Mouse (Mus musculus) limb, embryonic 10.5 days (tissue): ENCODE results near the gene Scgb1a1. TPM values are rescaled to one million over a fixed set of nuclear protein-coding genes. Genes with fewer than 3 reads are reported as not detected.

Source experiments
- DNase-seq: peaks from one replicate; pipeline ENCODE4 v3.0.0-alpha.2; 2017; ENCODE audit warnings: low spot score
- H3K27ac ChIP-seq: fragments of 300-500 bp; sonication (generic); 2 replicates; pipeline ENCODE4 v1.5.1; 2016; ENCODE audit warnings: mild to moderate bottlenecking
- H3K27me3 ChIP-seq: fragments of 300-500 bp; sonication (generic); 2 replicates; pipeline ENCODE4 v1.6.1; 2016; ENCODE audit warnings: low read depth, mild to moderate bottlenecking; ENCODE audit not compliant: poor library complexity, severe bottlenecking
- H3K36me3 ChIP-seq: fragments of 300-500 bp; sonication (generic); 2 replicates; pipeline ENCODE4 v1.6.1; 2016; ENCODE audit warnings: mild to moderate bottlenecking, moderate library complexity
- H3K4me1 ChIP-seq: fragments of 300-500 bp; sonication (generic); 2 replicates; pipeline ENCODE4 v1.6.1; 2016
- H3K4me3 ChIP-seq: fragments of 300-500 bp; sonication (generic); 2 replicates; pipeline ENCODE4 v1.5.1; 2016; ENCODE audit warnings: mild to moderate bottlenecking, moderate library complexity
- H3K9me3 ChIP-seq: fragments of 300-500 bp; sonication (generic); replicated peaks from 2 replicates; pipeline ENCODE4 v1.6.1; 2016; ENCODE audit warnings: mild to moderate bottlenecking
- WGBS: fragments of 180-500 bp; shearing (Covaris S2); methylation state at CpG from one replicate; pipeline ENCODE4 v1.1.7; 2016; 5-methylcytosine and 5-hydroxymethylcytosine counted together
- polyA plus RNA-seq: library from polyadenylated mRNA; unstranded; fragments of >200 nt; fragmentation: Nextera tagmentation; extraction: Ambion mirVana; gene quantifications from 2 replicates; pipeline ENCODE4 v1.2.1, GENCODE M21; 2016

The Scgb1a1 gene
- polyA plus RNA-seq, 1 experiment from 2014 or later: not detected

DNA sequence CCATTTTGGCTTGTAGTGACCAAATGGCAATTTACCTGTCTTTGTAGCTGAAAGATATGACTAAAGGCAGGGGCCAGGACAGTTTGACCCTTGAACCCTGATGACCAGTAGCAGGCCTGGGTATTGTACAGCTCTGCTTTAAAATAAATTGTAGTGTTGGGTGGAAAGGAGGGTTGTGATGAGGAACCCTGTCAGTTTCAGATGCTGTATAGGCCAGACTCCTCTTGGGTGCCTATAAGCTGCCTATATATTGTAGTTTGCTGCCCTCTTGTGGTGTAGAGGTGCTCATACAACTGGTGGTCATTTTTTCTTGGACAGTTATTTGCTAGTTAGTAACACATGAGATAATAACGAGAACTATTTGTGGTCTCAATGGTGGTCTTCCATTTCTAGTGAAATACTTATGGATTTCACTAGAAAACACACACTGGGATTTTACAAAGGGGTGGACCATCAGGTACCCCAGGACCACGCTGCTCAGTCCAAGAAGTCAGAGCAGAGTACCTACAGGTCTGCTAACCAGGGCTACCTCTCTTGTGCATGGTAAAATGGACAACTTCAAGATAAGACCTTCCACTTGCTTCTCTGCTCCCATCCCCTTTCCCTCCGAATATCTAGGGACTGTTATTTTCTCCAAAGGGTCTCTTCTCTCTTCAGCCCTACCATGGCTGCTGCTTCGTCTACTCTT lies 22.6 kb upstream of the Scgb1a1 start:
- 60% methylated on average over 4 of the region's 4 CpGs for WGBS
- no peak for DNase-seq
- Histone ChIP-seq H3K4me1 (peaks cover 18% of the 10 kb centered on the region), H3K27me3 (no peaks in the 10 kb centered on the region), H3K27ac (no peak overlapping the region), H3K9me3 (no peaks in the 10 kb centered on the region), H3K4me3 (no peak overlapping the region), H3K36me3 (peaks cover 16% of the 10 kb centered on the region)

DNA sequence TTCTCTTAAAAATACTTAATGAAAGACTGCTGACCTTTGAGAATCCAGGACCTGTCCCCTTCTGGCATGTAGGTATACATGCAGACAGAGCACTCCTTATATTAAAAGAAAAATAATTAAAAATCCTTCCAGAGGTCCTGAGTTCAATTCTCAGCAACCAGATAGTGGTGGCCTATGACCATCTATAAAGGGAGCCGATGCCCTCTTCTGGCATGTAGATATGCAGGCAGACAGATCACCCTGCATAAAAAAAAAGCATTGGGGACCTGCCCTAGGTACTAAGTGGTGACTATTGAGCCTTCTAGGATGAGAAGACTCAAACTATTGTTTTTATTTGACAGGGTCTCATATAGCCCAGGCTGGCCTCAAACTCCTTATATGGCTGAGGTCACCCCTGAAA lies 20.8 kb upstream of the Scgb1a1 start:
- Histone ChIP-seq H3K27me3 (no peaks in the 10 kb centered on the region), H3K4me1 (peaks cover 18% of the 10 kb centered on the region), H3K36me3 (peaks cover 8% of the 10 kb centered on the region), H3K27ac (no peak overlapping the region), H3K4me3 (no peak overlapping the region), H3K9me3 (no peaks in the 10 kb centered on the region)
- no peak for DNase-seq
- 93% methylated on average over 1 of the region's 1 CpGs for WGBS

DNA sequence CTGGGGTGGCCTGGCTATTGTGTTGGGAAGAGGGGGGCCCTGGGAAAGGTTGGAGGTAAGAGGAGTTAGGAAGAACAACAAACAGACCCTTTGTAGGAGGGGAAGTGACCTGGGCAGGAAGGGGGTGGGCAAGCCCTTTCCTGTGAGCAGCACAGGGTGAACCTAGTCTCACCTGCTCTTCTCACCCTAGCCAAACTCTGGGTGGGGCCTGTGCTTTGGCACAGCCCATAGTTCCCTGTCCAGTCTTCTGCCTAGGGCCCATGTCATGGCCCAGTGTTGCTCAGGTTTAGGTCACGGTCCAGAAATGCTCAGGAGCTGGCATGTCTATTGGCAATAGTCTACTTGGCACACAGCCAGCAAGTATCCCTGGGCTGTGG lies 19.6 kb upstream of the Scgb1a1 start:
- no peak for DNase-seq
- 88% methylated on average over 1 of the region's 1 CpGs for WGBS
- no peaks in the 10 kb centered on the region for H3K27me3 ChIP-seq
- H3K4me1 ChIP-seq: peaks cover 18% of the 10 kb centered on the region
- H3K4me3 ChIP-seq: no peak overlapping the region
- no peaks in the 10 kb centered on the region for H3K36me3 ChIP-seq
- peak overlapping the region; percentile 26; the same call in 1 of the 2 replicates for H3K27ac ChIP-seq
- H3K9me3 ChIP-seq: no peaks in the 10 kb centered on the region

DNA sequence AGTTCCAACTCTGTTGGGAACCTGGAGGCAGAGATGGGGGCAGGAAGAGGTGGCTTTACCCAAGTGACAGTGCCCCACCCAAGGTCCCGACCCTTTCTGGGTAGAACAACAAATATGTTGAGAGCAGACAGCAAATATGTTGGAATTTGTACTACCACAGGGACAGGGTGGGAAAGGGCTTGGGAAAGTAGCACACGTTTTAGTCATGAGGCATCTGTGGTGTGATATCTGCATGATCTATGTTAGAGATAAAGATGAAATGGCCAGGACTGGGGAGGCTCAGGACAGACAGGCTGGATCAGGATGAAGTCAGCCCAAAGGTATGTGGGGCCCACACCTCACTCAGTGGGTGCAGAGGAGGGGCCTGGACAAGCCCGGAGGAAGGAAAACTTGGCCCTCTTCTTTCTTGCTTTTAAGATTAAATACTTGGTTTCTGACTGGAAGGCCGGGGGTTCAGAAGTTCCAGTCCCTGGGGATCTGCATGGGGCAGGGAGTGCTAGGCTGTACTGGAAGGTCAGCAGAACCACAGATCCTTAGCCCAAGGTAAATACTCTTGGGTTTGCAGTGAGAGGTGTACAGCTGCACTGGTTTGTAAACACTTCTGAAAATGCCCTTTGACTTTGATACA lies 19.1 kb upstream of the Scgb1a1 start:
- H3K27ac ChIP-seq: peak overlapping the region; percentile 56
- peaks cover 18% of the 10 kb centered on the region for H3K4me1 ChIP-seq
- H3K4me3 ChIP-seq: no peak overlapping the region
- H3K9me3 ChIP-seq: no peaks in the 10 kb centered on the region
- no peaks in the 10 kb centered on the region for H3K36me3 ChIP-seq
- H3K27me3 ChIP-seq: no peaks in the 10 kb centered on the region
- DNase-seq: no peak
- 49% methylated on average over 4 of the region's 4 CpGs for WGBS

DNA sequence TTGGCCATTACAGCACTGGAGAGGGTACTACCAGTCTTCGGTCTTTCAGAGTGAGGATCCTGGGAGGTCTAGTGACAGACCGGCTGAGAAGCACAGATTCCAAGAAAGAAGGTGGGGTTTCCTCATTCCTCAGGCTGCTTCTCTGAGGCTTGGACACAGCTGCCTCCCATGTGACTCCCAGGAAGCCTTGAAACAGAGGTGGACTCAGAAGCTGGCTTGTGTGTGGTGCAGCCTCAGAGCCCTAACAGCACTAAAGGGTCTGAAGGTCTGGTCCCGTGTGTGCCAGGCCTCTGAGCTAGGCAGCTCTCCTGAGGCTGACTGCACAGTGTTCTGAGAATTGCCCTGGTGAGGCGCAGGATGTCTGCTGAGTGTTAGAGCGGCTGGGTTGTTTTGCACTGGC lies 18.3 kb upstream of the Scgb1a1 start:
- H3K4me1 ChIP-seq: peaks cover 18% of the 10 kb centered on the region
- DNase-seq: no peak
- H3K9me3 ChIP-seq: no peaks in the 10 kb centered on the region
- WGBS: 58% methylated on average over 5 of the region's 5 CpGs
- no peak overlapping the region for H3K4me3 ChIP-seq
- no peaks in the 10 kb centered on the region for H3K27me3 ChIP-seq
- no peaks in the 10 kb centered on the region for H3K36me3 ChIP-seq
- H3K27ac ChIP-seq: peak overlapping the region; percentile 56

DNA sequence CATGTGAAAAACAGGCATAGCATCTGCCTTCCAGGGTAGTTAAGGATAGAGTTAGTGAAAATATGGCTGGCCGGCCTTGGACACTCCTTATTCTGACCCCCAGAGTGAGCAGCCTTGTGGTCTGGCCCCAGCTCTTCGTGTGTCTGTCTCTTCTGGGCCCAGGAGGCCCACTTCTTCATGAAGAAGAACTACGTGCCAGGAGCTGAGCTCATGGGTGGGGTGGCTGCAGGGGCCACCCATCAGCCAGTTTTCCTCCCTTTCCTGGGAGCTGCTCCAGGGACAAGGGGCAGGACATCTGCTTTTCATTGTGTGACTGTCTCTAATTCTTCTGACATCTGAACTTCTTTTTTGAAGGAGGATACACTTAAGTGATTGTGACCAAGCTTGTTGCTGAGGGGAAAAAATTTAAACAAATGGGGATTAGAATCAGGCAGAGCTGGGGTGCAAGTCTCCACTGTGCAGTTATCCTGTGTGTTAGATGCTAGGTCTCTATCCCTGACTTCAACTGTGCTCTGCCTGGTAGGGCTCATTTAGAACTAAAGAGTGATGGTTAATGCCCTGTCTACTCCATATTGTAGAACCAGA lies 17.4 kb upstream of the Scgb1a1 start:
- Histone ChIP-seq H3K4me1 (peaks cover 18% of the 10 kb centered on the region), H3K27ac (no peak overlapping the region), H3K4me3 (no peak overlapping the region), H3K36me3 (no peaks in the 10 kb centered on the region), H3K27me3 (no peaks in the 10 kb centered on the region), H3K9me3 (no peaks in the 10 kb centered on the region)
- DNase-seq: no peak
- WGBS: 73% methylated on average over 3 of the region's 3 CpGs

DNA sequence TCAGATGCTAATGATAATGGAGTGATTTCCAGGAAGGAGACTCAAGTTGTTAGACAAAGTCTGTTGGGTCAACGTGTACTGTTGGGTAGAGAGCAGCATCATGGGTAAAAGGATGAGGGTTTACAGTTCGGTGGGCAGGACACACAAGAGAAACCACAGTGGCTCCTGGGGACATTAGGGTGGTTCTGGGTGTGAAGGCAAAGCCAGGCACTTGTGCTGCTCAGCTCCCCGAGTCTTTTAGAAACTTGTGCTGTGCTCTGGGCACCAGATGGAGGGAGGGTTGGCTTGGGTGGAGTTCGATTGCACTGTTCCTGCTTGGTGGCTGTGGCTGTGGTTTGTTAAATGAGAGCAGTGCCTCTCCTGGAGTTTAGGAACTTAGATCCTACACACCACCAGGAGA lies 16.2 kb upstream of the Scgb1a1 start:
- H3K36me3 ChIP-seq: no peaks in the 10 kb centered on the region
- no peaks in the 10 kb centered on the region for H3K9me3 ChIP-seq
- H3K4me1 ChIP-seq: peaks cover 18% of the 10 kb centered on the region
- H3K27ac ChIP-seq: no peak overlapping the region
- WGBS: 83% methylated on average over 4 of the region's 4 CpGs
- DNase-seq: no peak
- H3K27me3 ChIP-seq: no peaks in the 10 kb centered on the region
- no peak overlapping the region for H3K4me3 ChIP-seq

DNA sequence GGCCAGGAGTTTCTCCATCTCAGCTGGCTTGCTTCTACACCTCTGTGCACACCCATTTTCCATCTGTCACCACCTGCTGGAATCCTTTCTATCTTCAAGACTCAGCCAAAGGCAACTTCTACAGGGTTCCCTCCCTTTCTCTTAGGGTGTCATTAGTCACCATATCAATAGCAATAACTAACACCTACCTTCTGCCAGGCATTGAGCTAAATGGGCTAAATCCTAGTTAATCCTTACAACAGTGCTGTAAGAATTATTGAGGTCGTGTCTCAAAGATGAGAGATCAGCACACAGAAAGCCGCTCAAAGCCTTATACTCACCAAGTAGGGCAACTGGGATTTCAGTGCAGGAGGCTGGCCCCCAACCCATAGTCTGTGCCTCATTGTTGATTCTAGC lies 13.3 kb upstream of the Scgb1a1 start:
- Histone ChIP-seq H3K4me3 (no peak overlapping the region), H3K27me3 (no peaks in the 10 kb centered on the region), H3K4me1 (peaks cover 4% of the 10 kb centered on the region), H3K9me3 (no peaks in the 10 kb centered on the region), H3K36me3 (no peaks in the 10 kb centered on the region), H3K27ac (no peak overlapping the region)
- 81% methylated on average over 2 of the region's 2 CpGs for WGBS
- no peak for DNase-seq

DNA sequence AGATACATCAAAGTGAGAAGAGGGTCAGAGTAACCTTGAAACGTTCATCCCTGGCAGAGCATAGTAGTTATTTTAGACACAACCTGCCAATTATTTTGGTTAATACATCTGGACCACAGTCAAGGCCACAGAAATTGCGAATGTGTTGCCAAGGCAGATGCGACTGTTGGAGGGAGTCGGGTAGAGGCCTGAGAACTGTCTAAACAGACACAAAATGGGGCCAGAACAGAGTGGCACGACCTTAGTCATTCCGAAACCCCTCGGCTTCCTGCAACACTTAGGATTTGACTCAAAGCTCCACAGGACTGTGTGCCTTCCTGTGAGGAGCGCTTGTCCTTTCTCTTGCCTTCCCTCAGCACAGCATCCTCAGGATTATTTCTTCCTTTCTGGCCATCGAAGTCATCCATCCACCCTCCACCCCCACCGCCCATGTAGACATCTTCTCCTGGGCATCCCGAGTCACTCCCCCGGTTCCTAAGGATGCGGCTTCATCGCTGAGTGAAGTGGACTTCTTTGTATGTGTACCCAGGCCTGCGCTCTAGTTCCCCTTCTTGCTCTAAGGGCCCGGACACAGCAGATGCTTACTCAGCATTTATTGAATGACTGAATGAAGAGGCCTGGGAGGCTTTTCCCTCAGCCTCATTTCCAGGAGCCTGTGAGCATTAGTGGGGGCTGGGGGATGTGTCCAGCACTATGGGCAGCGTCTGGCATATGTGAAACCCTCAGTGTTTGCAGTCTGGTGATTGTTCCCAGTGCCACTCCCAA lies 12.7 kb upstream of the Scgb1a1 start:
- Histone ChIP-seq H3K27ac (no peak overlapping the region), H3K9me3 (no peaks in the 10 kb centered on the region), H3K27me3 (no peaks in the 10 kb centered on the region), H3K36me3 (no peaks in the 10 kb centered on the region), H3K4me1 (no peaks in the 10 kb centered on the region), H3K4me3 (no peak overlapping the region)
- no peak for DNase-seq
- WGBS: 87% methylated on average over 17 of the region's 17 CpGs

DNA sequence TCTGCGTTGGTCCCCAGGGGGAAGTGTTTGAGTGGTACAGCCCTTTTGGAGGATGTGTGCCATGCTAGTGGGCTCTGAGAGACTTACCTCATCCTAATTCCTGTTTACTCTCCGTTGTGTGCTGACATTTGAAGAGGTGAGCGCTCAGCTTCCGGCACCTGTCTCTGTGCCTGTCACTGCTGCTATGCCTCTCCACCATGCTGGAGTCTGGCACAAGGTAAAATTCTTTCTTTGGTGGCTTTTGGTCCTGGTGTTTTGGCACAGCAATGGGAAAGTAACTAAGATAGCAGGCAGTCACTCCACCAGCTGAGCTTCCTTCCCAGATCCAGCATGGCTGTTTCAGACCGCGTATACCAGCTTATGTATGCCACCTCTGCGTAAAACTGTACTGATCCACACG lies 12.0 kb upstream of the Scgb1a1 start:
- Histone ChIP-seq H3K9me3 (no peaks in the 10 kb centered on the region), H3K27ac (no peak overlapping the region), H3K36me3 (no peaks in the 10 kb centered on the region), H3K4me1 (no peaks in the 10 kb centered on the region), H3K4me3 (no peak overlapping the region), H3K27me3 (no peaks in the 10 kb centered on the region)
- DNase-seq: no peak
- WGBS: 89% methylated on average over 8 of the region's 8 CpGs

DNA sequence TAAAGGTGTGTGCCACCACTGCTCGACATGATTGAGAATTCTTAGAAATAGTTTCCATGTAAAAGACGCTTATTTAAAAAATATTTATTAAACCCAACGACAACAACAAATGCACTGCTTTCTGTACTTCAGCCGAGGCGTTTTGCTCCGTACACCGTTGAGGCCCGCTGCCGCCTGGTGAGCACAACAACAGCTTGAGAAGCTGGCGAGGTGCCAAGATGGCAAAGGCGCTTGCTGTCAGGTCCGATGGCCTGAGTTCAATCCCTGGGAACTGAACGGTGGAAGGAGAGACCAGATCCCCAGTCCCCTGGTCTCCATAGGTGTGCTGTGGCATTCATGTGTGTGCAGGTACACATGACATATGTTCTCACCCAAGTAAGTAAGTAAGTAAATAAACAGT lies 9.7 kb upstream of the Scgb1a1 start:
- Histone ChIP-seq H3K4me3 (no peak overlapping the region), H3K27me3 (no peaks in the 10 kb centered on the region), H3K27ac (no peak overlapping the region), H3K4me1 (no peaks in the 10 kb centered on the region), H3K9me3 (no peaks in the 10 kb centered on the region), H3K36me3 (no peaks in the 10 kb centered on the region)
- no peak for DNase-seq
- 92% methylated on average over 13 of the region's 13 CpGs for WGBS

DNA sequence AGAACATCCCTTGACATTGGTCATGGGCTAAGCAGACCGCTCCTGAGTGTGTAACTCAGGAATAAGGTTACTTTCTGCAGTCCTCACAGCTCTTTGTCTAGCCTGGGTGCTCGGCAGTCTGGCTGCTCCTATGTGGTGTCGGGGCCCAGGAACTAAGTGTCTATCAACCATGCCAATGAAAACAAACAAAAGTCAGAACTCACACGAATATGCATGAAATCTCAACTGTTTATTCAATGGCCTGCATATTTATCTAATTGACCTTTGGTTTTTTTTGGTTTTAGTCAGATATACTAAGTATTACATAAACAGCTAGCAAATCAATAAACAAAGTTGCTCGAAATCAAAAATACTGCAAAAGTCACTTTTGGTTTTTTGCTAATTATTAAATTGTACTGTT lies 7.4 kb upstream of the Scgb1a1 start:
- H3K36me3 ChIP-seq: no peaks in the 10 kb centered on the region
- 86% methylated on average over 5 of the region's 5 CpGs for WGBS

DNA sequence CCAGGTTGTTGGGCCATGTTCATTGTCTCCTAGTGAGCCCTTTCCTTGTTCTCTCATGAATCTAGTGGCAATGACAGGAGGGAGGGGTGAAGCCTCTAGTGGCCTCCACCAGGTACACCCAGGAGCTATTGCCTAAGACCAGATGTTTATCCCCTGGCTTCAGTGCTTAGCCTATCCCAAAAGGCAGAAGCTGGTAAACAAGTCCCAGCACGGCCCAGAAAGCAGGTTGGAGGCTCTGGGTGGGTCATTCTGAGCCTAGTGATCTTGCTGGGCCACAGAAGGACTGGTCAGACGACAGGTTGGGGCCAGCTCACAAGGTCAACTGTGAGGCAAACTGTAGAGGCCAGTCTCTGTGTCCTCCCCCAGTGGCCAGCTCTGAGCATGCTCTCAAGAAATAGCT lies 3.0 kb upstream of the Scgb1a1 start:
- Histone ChIP-seq H3K27ac (no peak overlapping the region), H3K4me1 (no peaks in the 10 kb centered on the region), H3K9me3 (no peaks in the 10 kb centered on the region), H3K27me3 (no peaks in the 10 kb centered on the region), H3K36me3 (no peaks in the 10 kb centered on the region), H3K4me3 (no peak overlapping the region)
- WGBS: 73% methylated on average over 2 of the region's 2 CpGs
- no peak for DNase-seq

More for the DNA sequence above, 7.4 kb upstream of the Scgb1a1 start:
- Histone ChIP-seq H3K4me3 (no peak overlapping the region), H3K9me3 (no peaks in the 10 kb centered on the region), H3K27ac (no peak overlapping the region), H3K4me1 (no peaks in the 10 kb centered on the region), H3K27me3 (no peaks in the 10 kb centered on the region)
- no peak for DNase-seq
